Mouse (Mus musculus) left cerebral cortex, adult 9 months (tissue): ENCODE measurements around the gene Nln.

Source experiments
- DNase-seq, 2 experiments: peaks; one replicate each; pipeline ENCODE4 v3.0.0; 2022; ENCODE audit warnings: low spot score in 2 of 2

The Nln gene

GRCm38 (mm10) chr13:104109288-104109815, at the start of gene Nln, which contains the start of gene Sgtb:
TSS of gene Nln (minus strand) at chr13:104109614.
TSS of gene Sgtb (plus strand) at chr13:104109741.
- DNase-seq: peak; percentile 65 to 77

- no peak for DNase-seq
Observed at GRCm38 (mm10) chr13:104155686-104156085, 46.3 kb upstream of the Nln start.

- DNase-seq: no peak
Observed at GRCm38 (mm10) chr13:104155106-104155505, 45.7 kb upstream of the Nln start.

DNA sequence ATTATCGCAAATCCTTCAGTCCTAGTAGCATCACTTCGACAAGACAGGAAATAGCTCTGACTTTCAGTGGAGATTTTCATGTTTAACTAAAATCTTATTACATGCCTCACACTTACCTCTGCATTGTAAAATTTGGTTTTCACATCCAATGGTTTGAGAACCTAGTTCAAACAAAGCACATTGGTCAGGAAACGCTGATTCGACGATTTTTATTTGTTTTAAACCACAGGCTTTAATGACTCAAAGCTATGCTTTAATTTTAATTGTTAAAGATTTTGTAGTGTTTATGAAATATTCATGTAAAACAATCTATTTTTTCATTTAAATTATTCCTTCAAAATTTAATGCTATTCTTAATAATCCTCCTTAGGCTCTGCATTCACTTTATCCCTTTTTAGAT, 44.8 kb upstream of the Nln start:
- DNase-seq: no peak

DNA sequence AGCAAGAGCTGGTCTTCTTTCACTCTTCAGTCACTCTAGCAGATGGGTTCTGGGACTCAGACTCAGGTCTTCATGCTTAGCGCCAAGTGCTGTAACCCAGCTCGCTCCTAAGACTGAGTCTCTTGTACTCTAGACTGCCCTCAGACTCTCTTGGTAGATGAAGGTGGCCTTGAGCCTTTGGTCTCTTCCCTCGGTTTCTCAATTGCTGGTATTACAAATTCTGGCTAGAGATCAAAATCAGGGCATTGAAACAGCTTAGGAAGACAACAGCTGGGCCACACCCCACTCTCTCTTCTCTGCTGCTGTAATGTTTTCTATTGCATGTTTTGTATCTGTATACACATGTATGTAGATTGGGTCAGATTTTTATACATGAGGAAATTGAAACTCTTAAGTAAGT, 36.2 kb upstream of the Nln start:
- no peak for DNase-seq

- no peak for DNase-seq
Observed at GRCm38 (mm10) chr13:104144871-104145270, 35.5 kb upstream of the Nln start.

GRCm38 (mm10) chr13:104139369-104140209, 30.2 kb upstream of the Nln start:
- DNase-seq: peak; percentile 37 to 90

DNA sequence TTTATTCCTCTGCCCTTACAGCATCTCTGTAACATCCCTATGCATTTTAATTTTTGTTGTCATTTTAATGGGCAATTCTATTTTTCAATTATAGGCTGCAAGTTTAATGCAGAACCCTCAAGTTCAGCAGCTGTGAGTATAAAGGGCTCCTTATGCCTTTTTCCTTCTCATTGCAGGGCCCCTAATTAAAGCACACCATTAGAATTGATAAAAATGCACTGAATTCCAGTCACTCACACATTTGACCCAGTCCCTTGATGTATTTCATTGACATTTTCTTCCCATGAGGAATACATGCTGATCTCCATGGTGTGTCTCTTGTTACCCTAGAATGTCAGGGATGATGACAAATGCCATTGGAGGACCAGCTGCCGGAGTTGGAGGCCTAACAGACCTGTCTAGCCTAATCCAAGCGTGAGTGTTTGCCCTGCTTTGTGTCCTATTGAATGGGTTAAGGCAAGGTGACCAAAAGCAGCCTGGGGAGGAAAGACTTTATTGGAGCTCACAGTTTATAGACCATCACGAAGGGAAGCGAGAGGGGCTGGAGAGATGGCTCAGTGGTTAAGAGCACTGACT, 25.2 kb upstream of the Nln start:
- DNase-seq: no peak

DNA sequence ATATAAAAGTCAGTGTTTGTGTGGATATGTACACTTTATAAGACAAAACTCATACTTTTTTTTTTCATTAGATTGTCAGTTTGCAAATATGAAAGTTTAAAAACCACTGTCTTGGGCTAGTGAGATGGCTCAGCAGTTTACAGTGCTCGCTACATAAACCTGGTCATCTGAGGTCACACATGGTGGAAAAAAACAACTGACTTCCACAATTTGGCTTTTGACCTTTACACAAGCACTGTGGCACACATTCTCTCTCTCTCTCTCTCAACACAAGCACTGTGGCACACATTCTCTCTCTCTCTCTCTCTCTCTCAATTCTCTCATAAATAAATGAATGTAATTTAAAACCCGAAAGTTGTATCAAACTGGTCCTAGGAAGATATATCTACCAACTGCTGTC, 23.1 kb upstream of the Nln start:
- DNase-seq: no peak

DNA sequence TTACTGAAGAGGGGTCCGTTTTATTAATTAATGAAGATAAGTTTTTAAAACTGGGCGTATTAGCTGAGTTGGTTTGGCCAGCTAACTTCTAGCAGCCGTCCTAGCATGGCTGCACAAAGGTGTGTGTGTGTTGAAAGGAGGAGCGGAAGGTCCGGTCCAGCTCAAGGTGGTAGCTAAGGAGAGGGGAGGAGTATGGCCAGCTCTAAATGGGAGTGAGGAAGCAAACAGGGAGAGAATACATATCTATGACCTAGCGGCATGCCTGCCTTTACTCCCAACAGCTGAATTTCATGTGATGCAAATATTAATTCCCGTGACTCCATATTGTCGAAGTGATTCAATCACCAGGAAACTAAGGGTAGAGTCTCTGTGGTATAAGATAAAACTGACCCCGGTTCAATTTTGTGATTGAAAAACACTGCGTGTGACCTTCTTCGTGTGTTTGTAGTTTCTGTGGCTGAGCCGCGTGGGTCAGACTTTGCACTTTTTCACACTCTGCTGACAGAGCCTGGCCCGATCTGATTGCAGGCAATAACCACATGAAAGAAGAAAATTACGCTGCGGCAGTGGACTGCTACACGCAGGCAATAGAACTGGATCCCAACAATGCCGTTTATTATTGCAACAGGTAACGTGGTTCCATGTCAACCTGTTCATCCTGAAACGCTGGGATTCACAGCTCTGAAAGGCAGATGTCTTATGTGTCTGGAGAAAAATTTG, 14.4 kb upstream of the Nln start:
- DNase-seq: no peak

DNA sequence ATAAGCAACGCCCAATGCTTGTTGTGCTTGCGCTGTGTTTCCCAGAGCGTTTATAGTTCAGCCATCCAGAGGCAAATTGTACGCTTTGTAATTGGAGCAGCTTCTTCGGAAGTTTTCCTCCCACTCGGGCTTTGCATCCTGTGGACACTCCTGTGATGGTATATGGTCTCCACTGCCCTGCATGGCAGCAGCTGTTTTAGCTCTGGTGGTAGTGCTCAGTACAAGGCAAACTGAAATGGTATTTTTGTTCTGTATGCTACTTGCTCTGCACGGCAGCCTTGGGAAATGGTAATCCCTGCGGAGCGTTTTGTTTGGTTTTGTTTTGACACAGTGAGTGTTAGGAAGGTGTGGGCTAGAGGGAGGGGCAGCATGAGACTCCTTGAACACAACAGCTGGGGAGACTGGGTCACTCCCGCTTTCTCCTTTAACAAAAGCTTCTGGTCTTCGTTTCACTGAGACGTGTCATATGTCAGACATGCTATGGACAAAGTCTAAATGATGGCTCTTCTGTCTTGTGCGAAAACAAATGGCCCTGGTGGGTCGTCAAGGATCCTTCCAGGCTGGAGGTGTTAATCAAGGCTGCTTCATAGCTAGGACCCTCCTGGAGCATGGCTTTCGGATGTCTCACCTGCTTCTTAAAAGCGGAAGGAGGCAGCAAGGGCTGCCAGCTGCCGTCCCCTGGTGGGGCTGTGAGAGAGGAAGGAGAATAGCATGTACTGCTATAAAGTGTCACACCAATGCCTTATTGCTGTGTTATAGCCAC, 12.8 kb upstream of the Nln start:
- DNase-seq: no peak

DNA sequence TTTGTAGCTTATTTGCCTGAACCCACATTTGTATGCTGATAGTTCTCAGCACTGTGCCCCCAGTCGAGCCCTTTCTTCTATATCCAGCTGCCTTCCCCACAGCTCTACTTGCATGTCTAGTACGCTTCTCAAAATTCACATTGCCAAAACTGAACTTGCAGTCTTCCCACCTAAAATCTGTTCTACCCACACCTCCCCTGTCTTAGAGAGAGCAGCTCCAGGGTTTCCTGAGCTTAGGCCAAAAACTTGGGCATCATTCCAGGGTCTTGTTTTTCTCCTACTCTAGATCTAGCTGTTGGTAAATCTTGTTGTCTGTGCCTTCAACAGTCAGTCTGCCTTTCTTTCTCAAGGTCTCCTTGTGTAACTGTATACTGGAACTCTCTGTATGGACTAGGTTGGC, 5.4 kb upstream of the Nln start:
- peak; percentile 73 to 79 for DNase-seq

DNA sequence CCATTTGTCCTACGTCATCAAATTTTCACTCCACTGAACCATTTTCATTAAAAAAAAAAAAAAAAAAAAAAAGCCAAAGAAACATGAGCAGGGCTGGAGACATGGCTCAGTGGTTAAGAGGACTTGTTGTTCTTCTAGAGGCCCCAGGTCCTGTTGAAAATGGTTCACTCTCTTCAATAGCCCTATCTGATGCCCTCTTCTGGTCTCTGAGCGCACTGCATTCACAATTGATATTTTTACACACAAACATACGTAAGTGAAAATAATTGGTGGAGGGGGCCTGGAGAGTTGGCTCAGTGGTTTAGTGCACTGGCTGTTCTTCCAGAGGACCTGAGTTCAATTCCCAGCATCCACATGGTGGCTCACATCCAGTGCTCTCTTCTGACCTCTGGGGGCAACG, 4.4 kb upstream of the Nln start:
- no peak for DNase-seq

GRCm38 (mm10) chr13:104112266-104112900, 3.0 kb upstream of the Nln start:
- peak in 1 of 2 experiments; percentile 42 for DNase-seq

DNA sequence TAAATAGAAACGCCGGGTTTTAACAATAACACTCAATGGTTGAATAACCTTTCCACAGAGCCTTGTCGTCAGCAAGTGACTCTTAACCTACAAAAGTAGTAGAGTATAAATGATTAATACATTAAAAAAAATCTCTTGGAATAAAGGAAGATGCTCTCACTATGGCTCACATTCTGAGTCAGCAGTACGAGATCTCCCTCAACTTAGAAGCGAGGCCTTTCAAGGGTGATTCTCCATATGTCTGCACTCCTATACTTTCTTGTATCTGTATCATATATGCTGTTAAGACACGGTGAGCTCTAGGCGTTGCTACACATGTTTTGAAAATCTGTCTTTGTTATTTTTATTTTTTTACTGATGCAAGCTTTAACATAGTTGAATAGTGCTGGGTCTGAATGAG, 1.1 kb upstream of the Nln start:
- no peak for DNase-seq

- peak; percentile 31 to 66 for DNase-seq
Observed at GRCm38 (mm10) chr13:104109816-104110521, 555 bp upstream of the Nln start.

DNA sequence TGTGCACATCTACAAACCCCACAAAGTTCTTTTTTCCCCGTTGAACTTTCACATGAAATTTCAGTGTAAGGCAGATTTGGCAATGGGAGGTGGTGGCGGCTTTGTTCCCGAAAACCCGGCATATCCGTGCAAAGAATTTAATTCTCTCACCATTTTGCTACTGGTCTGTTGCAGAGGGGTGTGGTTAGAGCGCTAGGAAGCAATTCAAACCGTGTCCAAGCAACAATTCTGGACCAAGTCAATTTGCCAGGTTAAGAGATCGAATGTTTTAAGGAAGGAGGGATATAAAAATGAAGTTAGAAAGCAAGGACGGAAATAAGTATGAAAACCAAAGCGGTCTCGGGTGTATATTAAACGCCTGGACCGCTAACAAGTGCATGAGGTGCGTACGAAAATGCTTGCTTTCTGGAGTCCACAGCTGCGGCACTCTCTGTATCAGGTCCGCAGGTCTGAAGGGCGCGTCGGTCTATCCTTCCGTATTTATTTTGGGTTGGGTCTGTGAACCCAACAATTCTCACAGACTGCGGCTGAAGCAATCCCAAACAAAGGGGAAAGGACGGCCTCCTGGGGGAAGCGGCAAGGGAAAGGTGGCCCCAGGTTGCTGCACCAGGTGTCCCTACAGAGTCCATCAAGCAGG, 645 bp downstream of the Nln start:
- DNase-seq: peak in 1 of 2 experiments; percentile 42

- DNase-seq: no peak
Observed at GRCm38 (mm10) chr13:104101606-104102235, 7.7 kb downstream of the Nln start.

DNA sequence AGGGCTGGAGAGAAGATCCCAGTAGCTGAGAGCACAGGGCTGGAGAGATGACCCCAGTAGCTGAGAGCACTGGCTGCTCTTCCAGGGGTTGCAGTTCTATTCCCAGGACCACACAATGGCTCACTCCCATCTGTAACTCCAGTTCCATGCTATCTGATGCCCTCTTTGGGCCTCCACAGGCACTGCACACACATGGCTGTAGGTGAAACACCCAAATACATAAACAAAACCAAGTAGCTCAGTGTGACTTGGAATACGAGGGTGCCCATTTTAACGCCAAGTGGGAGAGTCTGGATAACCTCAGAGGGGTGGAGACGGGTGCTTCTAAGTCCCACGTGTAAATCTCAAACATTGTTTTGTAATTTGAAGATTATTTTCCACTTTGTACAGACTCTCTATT, 9.0 kb downstream of the Nln start:
- DNase-seq: no peak

GRCm38 (mm10) chr13:104097190-104097589, 12.2 kb downstream of the Nln start:
- no peak for DNase-seq
